Mouse (Mus musculus) common myeloid progenitor, adult 5-6 weeks (primary cell): Measurements from ENCODE around the gene Fam205a3. TPM values are rescaled to one million over a fixed set of nuclear protein-coding genes. Genes with fewer than 3 reads are reported as not detected.
"Not testable (repeated sequence)": the region's sequence is repeated elsewhere in the genome, so short reads cannot be mapped to it uniquely, and the experiment has no call there.

Source experiments
- ATAC-seq: replicated peaks from 2 replicates; pipeline ENCODE4 v1.8.0; 2016; ENCODE audit warnings: low read depth, mild to moderate bottlenecking, moderate TSS enrichment, inconsistent platforms; ENCODE audit not compliant: poor library complexity, severe bottlenecking
- total RNA-seq: library from RNA; stranded (forward); fragments of 200-1000, 187-1606 nt; gene quantifications from 2 replicates; pipeline ENCODE4 v1.2.3, GENCODE M21; 2017

Fam205a3 gene
- 0.18 TPM in 1 of 2 replicates, not detected in the other for total RNA-seq

DNA sequence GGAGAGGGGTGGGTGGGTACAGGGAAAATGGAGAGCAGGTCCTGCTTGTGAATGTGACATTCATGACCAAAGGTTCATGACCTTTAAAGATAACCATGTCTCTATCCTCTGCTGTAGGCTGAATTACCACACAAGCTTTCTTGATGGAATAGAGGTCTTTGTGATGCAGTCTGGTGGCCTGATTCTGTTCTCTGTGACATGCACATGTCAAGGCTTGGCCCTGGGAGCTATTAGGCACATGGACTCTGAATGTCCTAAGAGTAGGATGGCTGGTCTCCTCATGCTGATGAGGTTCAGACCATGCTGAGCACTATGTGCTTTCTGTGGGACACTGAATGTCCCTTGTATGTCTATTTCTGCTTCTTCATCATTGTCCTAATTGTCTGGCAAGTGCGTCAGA, at the start of gene Fam205a3:
TSS of gene Fam205a3 (plus strand) at position 301 of the 400 bp plus-strand sequence.
- ATAC-seq: not testable (repeated sequence)

DNA sequence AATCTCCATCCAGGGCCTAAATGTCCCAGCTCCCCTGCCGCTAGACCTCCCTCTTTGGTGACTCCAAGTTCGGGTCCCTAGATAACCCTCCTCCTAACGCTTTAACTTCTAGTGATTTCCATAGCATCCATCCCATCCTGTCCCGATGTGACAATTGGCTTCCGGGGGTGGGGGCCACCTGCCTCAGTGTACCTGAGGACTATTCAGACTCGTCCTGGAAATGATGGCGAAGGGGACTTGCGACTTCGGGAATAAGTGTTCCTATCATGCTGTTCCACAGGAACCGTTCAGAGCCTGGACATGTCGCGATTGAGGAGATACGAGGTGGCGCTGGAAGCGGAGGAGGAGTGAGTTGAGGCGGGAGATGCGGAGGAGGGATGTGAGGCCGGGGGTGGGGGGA, 24.2 kb upstream of the Fam205a3 start, which contains the start of gene Gm21953:
TSS of gene Gm21953 (plus strand) at position 301 of the 400 bp plus-strand sequence.
- ATAC-seq: not testable (repeated sequence)

Other genes with a start within 250 kb of the Fam205a3 start
- not detected in 2 replicates for gene Gm3893, start 227.1 kb upstream of the Fam205a3 start, total RNA-seq
- not detected in 2 replicates for gene Gm13304, start 203.5 kb upstream of the Fam205a3 start, total RNA-seq
- not detected in 2 replicates for gene Gm13306, start 164.9 kb upstream of the Fam205a3 start, total RNA-seq
- gene Gm13305, start 149.7 kb upstream of the Fam205a3 start, total RNA-seq: 0.23 and 1.1 TPM in 2 replicates
- gene Gm10600, start 77.7 kb upstream of the Fam205a3 start, total RNA-seq: not detected in 2 replicates
- gene Ccl21b, start 62.6 kb upstream of the Fam205a3 start, total RNA-seq: not detected in 2 replicates
- gene Gm21953, start 24.1 kb upstream of the Fam205a3 start, total RNA-seq: not detected in 2 replicates
- gene Gm21586, start 121.0 kb downstream of the Fam205a3 start, total RNA-seq: not detected in 2 replicates
- 0.18 and 0.49 TPM in 2 replicates for gene Gm2163, start 148.4 kb downstream of the Fam205a3 start, total RNA-seq
- 0.18 TPM in 1 of 2 replicates, not detected in the other for gene Fam205a2, start 209.8 kb downstream of the Fam205a3 start, total RNA-seq